Mouse (Mus musculus) fat pad, adult 2 months (tissue): ENCODE results near the gene Dst.
"Not testable (repeated sequence)": the region's sequence is repeated elsewhere in the genome, so short reads cannot be mapped to it uniquely, and the experiment has no call there.

Experiments used
- DNase-seq: peaks from one replicate; pipeline ENCODE4 v3.0.0-alpha.2; 2011; ENCODE audit warnings: low read depth, low spot score; ENCODE audit errors: extremely low read depth

The Dst gene

GRCm38 (mm10) chr1:34060446-34060845 lies 152.4 kb downstream of the Dst start:
- no peak for DNase-seq

GRCm38 (mm10) chr1:34061078-34061477 lies 153.1 kb downstream of the Dst start:
- DNase-seq, result no peak

- no peak for DNase-seq
These were observed 153.8 kb downstream of the Dst start for GRCm38 (mm10) chr1:34061860-34062259.

- no peak for DNase-seq
These were observed 155.9 kb downstream of the Dst start for GRCm38 (mm10) chr1:34063943-34064342.

GRCm38 (mm10) chr1:34065551-34066048 lies 157.6 kb downstream of the Dst start:
- DNase-seq, result no peak

- DNase-seq, result not testable (repeated sequence)
These were observed 158.4 kb downstream of the Dst start for GRCm38 (mm10) chr1:34066401-34066800.

GRCm38 (mm10) chr1:34068341-34068740 lies 160.3 kb downstream of the Dst start:
- no peak for DNase-seq

GRCm38 (mm10) chr1:34069514-34070290 lies 161.7 kb downstream of the Dst start:
- no peak for DNase-seq

- no peak for DNase-seq
These were observed 162.4 kb downstream of the Dst start for GRCm38 (mm10) chr1:34070474-34070873.

GRCm38 (mm10) chr1:34070991-34071639 lies 163.1 kb downstream of the Dst start:
- no peak for DNase-seq

GRCm38 (mm10) chr1:34072262-34072661 lies 164.2 kb downstream of the Dst start:
- DNase-seq, result no peak

GRCm38 (mm10) chr1:34073436-34074169 lies 165.6 kb downstream of the Dst start:
- DNase-seq, result no peak

GRCm38 (mm10) chr1:34074245-34075187 lies 166.5 kb downstream of the Dst start:
- no peak for DNase-seq

GRCm38 (mm10) chr1:34076701-34077421 lies 168.8 kb downstream of the Dst start:
- DNase-seq, result no peak

- no peak for DNase-seq
These were observed 169.4 kb downstream of the Dst start for GRCm38 (mm10) chr1:34077422-34077790.

GRCm38 (mm10) chr1:34077941-34078340 lies 169.9 kb downstream of the Dst start:
- no peak for DNase-seq

GRCm38 (mm10) chr1:34089011-34089410 lies 181.0 kb downstream of the Dst start:
- DNase-seq, result no peak

GRCm38 (mm10) chr1:34090700-34091099 lies 182.7 kb downstream of the Dst start:
- no peak for DNase-seq

GRCm38 (mm10) chr1:34093652-34094051 lies 185.6 kb downstream of the Dst start:
- DNase-seq, result no peak

GRCm38 (mm10) chr1:34094301-34094700 lies 186.3 kb downstream of the Dst start:
- DNase-seq, result no peak
